Mouse (Mus musculus) mouse trophoblast stem cell (cell line): Measurements from ENCODE around the gene Gm44973.
"Not testable (repeated sequence)": the region's sequence is repeated elsewhere in the genome, so short reads cannot be mapped to it uniquely, and the experiment has no call there.

ENCODE experiments used
- in situ Hi-C, 2 experiments: fragments of 300-500 bp; cut with MseI, MboI; formaldehyde crosslinking; loops; 2 replicates in 1 of 2; 3 replicates in 1 of 2; pipeline ENCODE4 v1.15.1; 2025

Gene Gm44973

DNA sequence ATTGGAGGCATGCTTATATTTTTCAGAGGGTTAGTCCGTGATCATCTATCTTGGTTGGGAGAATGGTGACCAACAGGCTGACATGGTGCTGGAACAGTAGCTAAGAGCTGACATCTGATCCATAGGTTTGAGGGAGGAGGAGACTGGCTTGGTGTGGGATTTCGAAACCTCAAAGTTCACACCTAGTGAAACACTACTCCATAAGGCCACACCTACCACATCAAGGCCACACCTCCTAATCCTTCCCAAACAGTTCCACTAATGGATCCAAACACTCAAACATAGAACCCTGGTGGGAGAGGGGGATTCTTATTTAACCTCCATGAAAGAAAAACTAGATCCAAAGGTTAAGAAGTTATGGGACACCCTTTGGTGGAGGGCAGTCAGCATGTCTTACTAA is 1.6 kb downstream of the Gm44973 start:
- in situ Hi-C loops, result no loop called here

DNA sequence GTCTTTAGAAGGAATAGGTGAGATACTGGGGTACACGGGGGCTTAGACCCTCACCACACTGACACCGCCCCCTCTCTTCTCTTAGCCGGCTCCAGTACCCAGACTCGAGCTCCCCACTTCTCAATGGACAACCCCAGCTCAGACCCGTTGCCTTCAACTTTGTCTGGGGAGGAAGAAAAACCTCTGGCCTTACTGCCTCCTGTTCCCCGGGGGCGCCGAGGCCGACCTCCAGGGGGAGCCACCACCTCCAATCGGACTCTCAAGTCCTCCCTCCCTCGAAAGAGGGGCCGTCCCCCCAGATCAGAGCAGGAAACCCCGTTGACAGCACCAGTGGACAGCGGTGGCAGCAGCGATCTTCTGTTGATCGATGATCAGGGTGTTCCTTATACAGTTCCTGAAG is 2.1 kb downstream of the Gm44973 start:
- in situ Hi-C loops, result no loop called here

DNA sequence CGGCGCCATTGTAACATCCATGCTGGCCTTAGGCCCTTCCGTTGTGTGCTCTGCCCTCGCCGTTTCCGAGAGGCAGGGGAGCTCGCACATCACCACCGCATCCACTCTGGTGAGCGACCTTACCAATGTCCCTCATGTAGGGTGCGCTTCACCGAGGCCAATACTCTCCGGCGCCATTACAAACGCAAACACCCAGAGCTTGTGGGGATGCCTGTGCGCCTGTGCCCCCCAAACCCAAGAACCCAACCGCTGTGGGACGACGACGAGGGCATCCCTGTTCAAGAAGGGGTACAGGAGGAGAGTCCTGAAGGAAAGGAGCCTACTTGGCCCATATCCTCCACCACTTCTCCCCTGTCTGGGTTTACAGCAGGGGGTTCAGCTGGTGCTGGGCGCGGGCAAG is 2.6 kb downstream of the Gm44973 start:
- in situ Hi-C loops, result no loop called here

DNA sequence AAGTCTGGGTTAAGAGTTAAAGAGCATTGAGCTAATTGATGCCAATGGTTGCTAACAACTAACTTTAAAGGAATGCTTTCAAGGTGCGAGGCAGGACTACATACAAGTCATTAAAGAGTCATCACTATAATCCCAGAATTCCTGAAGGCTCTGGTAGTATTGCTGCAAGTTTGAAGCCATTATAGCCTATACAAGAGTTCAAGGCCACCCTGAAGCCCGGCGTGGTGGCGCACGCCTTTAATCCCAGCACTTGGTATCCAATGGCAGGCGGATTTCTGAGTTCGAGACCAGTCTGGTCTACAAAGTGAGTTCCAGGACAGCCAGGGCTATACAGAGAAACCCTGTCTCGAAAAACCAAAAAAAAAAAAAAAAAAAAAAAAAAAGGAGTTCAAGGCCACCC is 4.3 kb downstream of the Gm44973 start:
- in situ Hi-C loops, result not testable (repeated sequence)

DNA sequence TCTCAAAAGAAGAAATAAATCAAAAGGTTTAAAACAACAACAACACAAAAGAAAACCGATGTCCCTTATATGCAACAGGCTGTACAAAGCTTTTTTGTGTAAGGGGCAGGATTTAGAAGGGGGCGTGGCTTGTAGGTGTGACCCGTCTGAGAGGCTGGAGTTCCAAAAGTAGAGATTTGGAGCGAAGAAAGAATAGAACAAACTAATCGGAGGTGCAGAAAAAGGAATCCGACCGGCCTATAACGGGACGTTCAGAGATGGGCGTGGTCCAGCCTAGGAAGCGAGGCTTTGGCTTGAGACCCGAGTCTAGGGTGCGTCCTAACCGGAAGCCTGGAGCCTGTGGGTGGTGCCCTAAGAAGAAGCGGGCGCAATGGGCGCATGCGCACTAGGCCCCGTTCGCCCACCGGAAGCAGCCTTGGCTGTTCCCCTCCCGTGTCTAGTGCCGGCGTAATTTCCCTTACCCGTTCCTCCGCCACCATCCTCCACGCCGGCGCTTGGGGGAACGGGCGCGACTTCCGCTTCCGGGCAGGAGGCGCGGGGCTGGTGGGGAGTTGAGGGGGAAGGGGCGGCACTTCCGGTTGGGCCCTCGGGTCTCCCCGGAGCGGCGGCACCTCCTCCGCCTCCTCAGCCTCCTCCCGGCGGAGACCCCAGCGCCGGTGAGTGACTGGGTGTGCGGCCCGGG is 4.8 kb downstream of the Gm44973 start, which contains the start of the genes Zfp865 and Ccdc106:
Gene Zfp865, plus strand, starts transcription at position 377 of the 682 bp plus-strand sequence.
Gene Ccdc106, plus strand, starts transcription at position 554 of the 682 bp plus-strand sequence.
- in situ Hi-C loops, result no loop called here

DNA sequence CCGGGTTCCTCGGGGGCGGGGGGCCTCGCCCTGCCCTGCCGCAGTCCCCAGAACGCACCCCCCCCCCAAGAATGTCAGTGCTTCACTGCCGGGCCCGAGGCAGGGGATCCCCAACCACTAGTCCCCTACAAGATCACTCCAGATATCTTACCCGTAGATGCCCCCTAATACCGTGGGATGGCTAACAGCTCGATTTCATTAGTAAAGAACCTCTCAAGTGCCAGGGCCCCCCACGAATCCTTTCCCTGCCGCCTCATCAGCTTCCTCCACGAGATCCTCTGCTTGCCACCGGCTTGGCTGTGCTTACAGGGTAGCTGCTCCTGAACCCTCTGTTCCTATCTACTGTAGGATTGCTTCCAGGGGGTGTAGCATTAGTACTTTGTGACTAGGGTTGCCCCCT is 5.4 kb downstream of the Gm44973 start:
- in situ Hi-C loops, result no loop called here

- in situ Hi-C loops, result no loop called here
Observed at GRCm38 (mm10) chr7:5021197-5021596, 5.9 kb downstream of the Gm44973 start.

DNA sequence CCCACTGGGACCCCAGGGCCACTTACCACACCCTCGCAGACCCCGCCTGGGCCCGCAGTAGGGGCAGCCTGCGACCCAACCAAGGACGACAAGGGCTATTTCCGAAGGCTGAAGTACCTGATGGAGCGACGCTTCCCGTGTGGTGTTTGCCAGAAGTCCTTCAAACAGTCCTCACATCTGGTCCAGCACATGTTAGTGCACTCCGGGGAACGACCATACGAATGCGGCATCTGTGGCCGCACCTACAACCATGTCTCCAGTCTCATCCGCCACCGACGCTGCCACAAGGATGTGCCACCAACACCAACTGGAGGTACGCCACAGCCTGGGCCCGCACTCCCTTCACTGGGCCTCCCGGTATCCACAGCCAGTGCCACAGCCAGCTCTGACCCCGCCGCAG is 14.2 kb downstream of the Gm44973 start:
- in situ Hi-C loops, result no loop called here

DNA sequence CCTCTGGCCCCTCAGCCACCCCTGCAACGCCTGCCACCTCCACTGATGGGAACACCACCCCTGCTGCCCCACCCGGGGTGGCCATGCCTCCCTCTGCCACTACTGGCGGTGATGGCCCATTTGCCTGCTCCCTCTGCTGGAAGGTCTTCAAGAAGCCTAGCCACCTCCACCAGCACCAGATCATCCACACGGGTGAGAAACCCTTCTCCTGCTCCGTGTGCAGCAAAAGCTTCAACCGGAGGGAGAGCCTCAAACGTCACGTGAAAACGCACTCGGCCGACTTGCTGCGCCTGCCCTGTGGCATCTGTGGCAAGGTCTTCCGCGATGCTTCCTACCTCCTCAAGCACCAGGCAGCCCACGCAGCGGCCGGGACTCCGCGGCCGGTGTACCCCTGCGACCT is 14.7 kb downstream of the Gm44973 start:
- in situ Hi-C loops, result no loop called here

DNA sequence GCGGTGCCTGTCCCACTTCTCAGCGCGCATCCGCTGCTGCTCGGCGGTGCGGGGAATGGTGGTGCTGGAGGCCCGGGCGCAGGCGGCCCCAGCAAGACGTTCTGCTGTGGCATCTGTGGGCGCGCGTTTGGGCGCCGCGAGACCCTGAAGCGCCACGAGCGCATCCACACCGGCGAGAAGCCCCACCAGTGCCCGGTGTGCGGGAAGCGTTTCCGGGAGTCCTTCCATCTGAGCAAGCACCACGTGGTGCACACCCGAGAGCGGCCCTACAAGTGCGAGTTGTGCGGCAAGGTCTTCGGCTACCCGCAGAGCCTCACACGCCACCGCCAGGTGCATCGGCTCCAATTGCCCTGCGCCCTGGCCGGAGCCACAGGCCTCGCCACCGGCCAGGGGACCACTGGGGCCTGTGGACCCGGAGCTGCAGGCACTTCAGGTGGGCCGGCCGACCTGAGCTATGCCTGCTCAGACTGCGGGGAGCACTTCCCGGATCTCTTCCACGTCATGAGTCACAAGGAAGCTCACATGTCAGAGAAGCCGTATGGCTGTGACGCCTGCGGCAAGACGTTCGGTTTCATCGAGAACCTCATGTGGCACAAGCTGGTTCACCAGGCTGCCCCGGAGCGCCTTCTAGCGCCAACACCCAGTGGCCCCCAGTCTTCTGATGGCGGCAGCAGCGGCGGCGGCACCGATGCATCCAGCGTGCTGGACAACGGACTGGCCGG is 15.4 kb downstream of the Gm44973 start:
- in situ Hi-C loops, result no loop called here

- in situ Hi-C loops, result no loop called here
Observed at GRCm38 (mm10) chr7:5031496-5031895, 16.2 kb downstream of the Gm44973 start.

- in situ Hi-C loops, result no loop called here
Observed at GRCm38 (mm10) chr7:5033818-5034217, 18.5 kb downstream of the Gm44973 start, which contains the start of gene 4632433K11Rik. TSS of gene 4632433K11Rik (plus strand) at chr7:5034118.

DNA sequence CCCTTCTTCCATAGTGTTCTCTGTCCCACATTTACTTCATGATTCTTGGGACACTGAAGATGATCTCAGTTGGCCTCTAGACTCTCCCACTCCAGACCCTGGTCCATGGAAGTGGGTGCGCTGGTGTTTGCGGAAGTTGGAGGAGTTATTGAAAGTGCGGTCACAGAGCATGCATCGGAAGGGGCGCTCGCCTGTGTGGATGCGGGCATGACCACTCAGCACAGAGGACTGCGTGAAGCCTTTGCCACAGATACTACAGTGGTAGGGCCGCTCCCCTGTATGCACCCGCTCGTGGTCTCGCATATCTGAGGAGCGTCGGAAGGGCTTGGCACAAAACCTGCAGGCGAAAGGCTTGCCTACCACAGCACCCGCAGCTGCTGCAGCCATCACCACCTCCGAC is 20.3 kb downstream of the Gm44973 start:
- in situ Hi-C loops, result no loop called here

GRCm38 (mm10) chr7:5036136-5036535 is 20.8 kb downstream of the Gm44973 start:
- in situ Hi-C loops, result no loop called here

DNA sequence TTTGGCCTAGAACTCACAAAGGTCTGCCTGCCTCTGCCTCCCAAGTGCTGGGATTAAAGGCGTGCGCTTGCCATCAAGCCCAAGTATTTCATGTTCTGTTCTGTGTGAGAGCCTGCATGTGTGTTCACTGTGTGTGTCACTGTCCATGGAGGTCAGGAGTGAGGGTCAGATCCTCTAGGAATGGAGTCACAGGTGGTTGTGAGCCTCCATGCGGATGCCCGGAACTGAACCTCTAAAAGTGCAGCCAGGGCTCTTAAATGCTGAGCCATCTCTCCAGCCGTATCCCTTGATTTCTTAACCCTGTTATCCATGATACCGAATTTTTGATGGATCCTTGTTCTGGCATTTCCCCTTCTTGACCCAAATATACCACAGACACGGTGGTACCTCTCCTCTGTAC is 21.7 kb downstream of the Gm44973 start:
- in situ Hi-C loops, result no loop called here

DNA sequence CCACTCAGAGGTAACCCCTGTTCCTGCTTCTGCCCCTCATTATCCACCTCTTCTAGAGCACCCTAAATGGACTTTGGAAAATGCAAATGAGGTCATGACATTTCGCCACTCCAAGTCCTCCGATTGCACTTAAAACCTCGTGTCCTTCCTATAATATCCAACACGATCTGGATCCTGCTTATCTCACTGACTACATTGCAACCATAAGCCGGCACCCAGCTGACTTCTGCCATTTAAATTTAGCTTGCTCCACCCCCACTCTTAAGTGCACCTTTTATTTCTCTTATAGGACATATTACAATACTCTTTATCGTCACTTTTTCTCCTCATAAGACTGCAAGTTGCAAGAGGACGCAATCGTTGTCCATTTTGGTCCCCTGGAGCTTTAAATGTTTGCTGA is 22.2 kb downstream of the Gm44973 start:
- in situ Hi-C loops, result no loop called here

GRCm38 (mm10) chr7:5038109-5038732 is 22.9 kb downstream of the Gm44973 start, which contains the start of gene Zfp784:
TSS of gene Zfp784 (minus strand) at chr7:5038446.
- in situ Hi-C loops, result no loop called here

- in situ Hi-C loops, result no loop called here
Observed at GRCm38 (mm10) chr7:5038940-5039339, 23.6 kb downstream of the Gm44973 start.

DNA sequence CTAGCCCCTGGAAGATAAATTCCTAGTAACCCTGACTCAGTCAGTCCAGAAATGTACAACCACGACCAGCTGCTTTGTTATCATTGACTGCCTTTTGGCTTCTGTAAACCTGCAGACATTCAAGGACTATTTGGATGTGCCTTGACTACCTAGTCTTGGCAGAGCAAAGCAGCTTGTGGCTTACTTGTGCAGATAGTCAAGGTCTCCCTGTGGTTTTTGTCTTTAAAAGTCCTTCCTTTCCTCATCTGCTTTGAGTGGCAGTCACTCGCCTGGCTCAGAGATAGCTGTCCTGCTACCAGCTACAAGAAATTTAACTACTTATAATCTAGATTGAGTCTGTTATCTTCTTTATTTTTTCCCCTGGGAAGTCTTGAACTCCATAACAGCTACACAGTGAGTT is 29.7 kb downstream of the Gm44973 start:
- in situ Hi-C loops, result loop anchor here (5.0 to 10.0 kb wide), 2 partner anchors 100 to 103 kb away; no protein-coding TSS in a partner anchor

- in situ Hi-C loops, result loop anchor here (5.0 to 10.0 kb wide), 2 partner anchors 101 to 104 kb away; no protein-coding TSS in a partner anchor
Observed at GRCm38 (mm10) chr7:5046112-5046511, 30.8 kb downstream of the Gm44973 start.

DNA sequence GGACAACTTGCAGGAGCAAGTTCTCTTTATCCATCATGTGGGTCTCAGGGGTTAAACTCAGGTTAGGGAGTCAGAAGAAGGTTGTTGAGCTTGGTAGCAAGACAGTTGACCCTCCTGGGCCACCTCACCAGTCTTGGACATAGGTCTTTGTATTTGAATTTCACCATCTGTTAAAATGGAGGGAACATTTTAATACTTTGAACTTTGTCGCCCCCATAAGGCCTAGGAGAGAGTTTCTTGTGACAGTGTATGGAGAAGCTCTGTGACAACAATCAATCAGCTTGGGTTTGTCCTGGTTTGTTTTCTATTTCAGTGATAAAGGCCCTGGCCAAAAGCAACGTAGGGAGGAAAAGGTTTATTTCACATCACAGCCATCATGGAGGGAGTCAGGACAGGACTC is 32.0 kb downstream of the Gm44973 start:
- in situ Hi-C loops, result loop anchor here (5.0 to 10.0 kb wide), 2 partner anchors 103 to 105 kb away; no protein-coding TSS in a partner anchor
